Mouse (Mus musculus): ENCODE data around the gene Atp6v1g2.

DNA sequence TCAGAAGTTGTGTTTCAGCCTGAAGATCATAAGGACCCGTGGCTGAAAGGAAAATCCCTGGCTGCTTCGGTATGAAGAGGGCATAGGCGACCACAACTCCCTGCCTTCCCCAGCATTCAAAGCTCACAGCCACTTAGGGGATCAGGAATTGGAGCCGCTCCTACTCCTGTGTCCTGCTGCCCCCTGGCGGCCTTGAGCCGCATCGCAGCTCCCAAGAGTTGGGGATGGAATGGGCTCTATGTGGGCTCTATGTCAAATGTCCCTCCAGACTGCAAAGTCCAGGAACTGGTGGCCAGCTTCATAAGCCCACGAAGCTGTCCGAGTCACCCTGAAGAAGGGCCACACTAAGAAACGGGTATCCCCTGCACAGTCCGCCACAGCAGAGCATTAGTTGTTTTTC lies 41.3 kb downstream of the Atp6v1g2 start:
- TF ChIP-seq CTCF (IDR thresholded peaks at IDR 0.05; ENCODE audit: low read depth, low read length), result peak; percentile 94
- no peak for TF ChIP-seq GATA1 (IDR thresholded peaks at IDR 0.05; ENCODE audit: borderline replicate concordance, low read length)
- no peak for TF ChIP-seq TAL1 (conservative IDR thresholded peaks at IDR 0.05; ENCODE audit: low read depth, low read length)

Data from G1E (cell line).